Mouse (Mus musculus) embryonic facial prominence, embryonic 10.5 days (tissue): ENCODE measurements at regions not wholly inside any gene's neighbourhood (a gene's known extent, or its start where the extent isn't known, plus 50 kb on each side); places are given as distances from the start of the nearest gene placed in this dataset.

Experiments
- DNase-seq: peaks from one replicate; pipeline ENCODE4 v3.0.0-alpha.2; 2017; ENCODE audit warnings: low spot score
- H3K27ac ChIP-seq: fragments of 300-500 bp; sonication (generic); replicated peaks from 2 replicates; pipeline ENCODE4 v1.5.1; 2016; ENCODE audit warnings: mild to moderate bottlenecking
- H3K27me3 ChIP-seq: fragments of 300-500 bp; sonication (generic); replicated peaks from 2 replicates; pipeline ENCODE4 v1.6.1; 2016; ENCODE audit warnings: low read depth, mild to moderate bottlenecking; ENCODE audit not compliant: poor library complexity, severe bottlenecking
- H3K36me3 ChIP-seq: fragments of 300-500 bp; sonication (generic); replicated peaks from 2 replicates; pipeline ENCODE4 v1.6.1; 2016; ENCODE audit warnings: mild to moderate bottlenecking, moderate library complexity
- H3K4me1 ChIP-seq: fragments of 300-500 bp; sonication (generic); 2 replicates; pipeline ENCODE4 v1.6.1; 2016
- H3K4me3 ChIP-seq: fragments of 300-500 bp; sonication (generic); 2 replicates; pipeline ENCODE4 v1.5.1; 2016; ENCODE audit warnings: mild to moderate bottlenecking, moderate library complexity
- H3K9me3 ChIP-seq: fragments of 300-500 bp; sonication (generic); 2 replicates; pipeline ENCODE4 v1.6.1; 2016; ENCODE audit warnings: mild to moderate bottlenecking
- WGBS: fragments of 180-500 bp; shearing (Covaris S2); methylation state at CpG from one replicate; pipeline ENCODE4 v1.1.7; 2016; 5-methylcytosine and 5-hydroxymethylcytosine counted together

DNA sequence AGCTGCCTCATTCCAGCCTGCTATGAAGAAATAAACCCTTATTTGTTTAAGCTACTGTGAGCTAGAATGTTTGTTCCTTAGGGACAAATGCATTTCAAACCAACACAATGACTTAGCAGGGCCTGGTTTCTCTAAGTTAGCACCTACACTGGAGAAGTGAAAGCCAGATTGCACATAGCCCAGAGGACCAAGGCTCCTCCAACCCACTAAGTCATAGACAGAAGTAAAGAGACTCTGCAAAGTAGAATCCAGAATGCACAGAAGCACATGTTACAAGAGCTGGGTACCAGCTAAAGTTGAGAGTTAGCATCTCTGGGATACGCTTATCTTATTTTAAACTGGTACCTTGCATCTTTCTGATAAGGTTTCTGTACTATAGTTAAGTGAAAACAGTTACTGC, 443.4 kb upstream of the Jarid2 start:
- WGBS = 81% methylated on average over 1 of the region's 1 CpGs
- no peak overlapping the region for H3K27ac ChIP-seq
- no peaks in the 10 kb centered on the region for H3K4me1 ChIP-seq
- H3K4me3 ChIP-seq = no peak overlapping the region
- DNase-seq = no peak
- peaks cover 6% of the 10 kb centered on the region; the same call in 1 of the 2 replicates for H3K27me3 ChIP-seq
- H3K36me3 ChIP-seq = no peaks in the 10 kb centered on the region
- H3K9me3 ChIP-seq = peaks cover 8% of the 10 kb centered on the region

- no peak overlapping the region for H3K27ac ChIP-seq
- H3K4me3 ChIP-seq = no peak overlapping the region
- no peaks in the 10 kb centered on the region for H3K27me3 ChIP-seq
- WGBS = 98% methylated on average over 2 of the region's 2 CpGs
- H3K9me3 ChIP-seq = peaks cover 14% of the 10 kb centered on the region
- peaks cover 3% of the 10 kb centered on the region; the same call in 1 of the 2 replicates for H3K4me1 ChIP-seq
- H3K36me3 ChIP-seq = no peaks in the 10 kb centered on the region
- DNase-seq = no peak
Measured at GRCm38 (mm10) chr13:44290199-44290598, 439.1 kb upstream of the Jarid2 start.

- Histone ChIP-seq H3K27ac (no peak overlapping the region), H3K36me3 (no peaks in the 10 kb centered on the region), H3K27me3 (no peaks in the 10 kb centered on the region), H3K4me1 (peaks cover 13% of the 10 kb centered on the region; the same call in 1 of the 2 replicates), H3K9me3 (peaks cover 14% of the 10 kb centered on the region), H3K4me3 (no peak overlapping the region)
- WGBS = 83% methylated on average over 6 of the region's 6 CpGs
- DNase-seq = no peak
Measured at GRCm38 (mm10) chr13:44292476-44293056, 436.7 kb upstream of the Jarid2 start.

GRCm38 (mm10) chr13:44293736-44294416, 435.4 kb upstream of the Jarid2 start:
- no peak overlapping the region for H3K4me3 ChIP-seq
- H3K36me3 ChIP-seq = no peaks in the 10 kb centered on the region
- no peak for DNase-seq
- H3K4me1 ChIP-seq = peaks cover 13% of the 10 kb centered on the region; the same call in 1 of the 2 replicates
- no peak overlapping the region for H3K27ac ChIP-seq
- H3K27me3 ChIP-seq = no peaks in the 10 kb centered on the region
- peaks cover 14% of the 10 kb centered on the region for H3K9me3 ChIP-seq
- WGBS = 91% methylated on average over 15 of the region's 15 CpGs

GRCm38 (mm10) chr13:44295621-44296020, 433.7 kb upstream of the Jarid2 start:
- peak overlapping the region; percentile 5; the same call in 1 of the 2 replicates for H3K27ac ChIP-seq

GRCm38 (mm10) chr13:44300611-44301010, 428.7 kb upstream of the Jarid2 start:
- Histone ChIP-seq H3K9me3 (no peaks in the 10 kb centered on the region), H3K4me1 (peaks cover 6% of the 10 kb centered on the region; the same call in 1 of the 2 replicates), H3K27ac (no peak overlapping the region), H3K36me3 (no peaks in the 10 kb centered on the region), H3K27me3 (no peaks in the 10 kb centered on the region), H3K4me3 (no peak overlapping the region)
- 88% methylated on average over 10 of the region's 10 CpGs for WGBS
- no peak for DNase-seq

More at GRCm38 (mm10) chr13:44295621-44296020, 433.7 kb upstream of the Jarid2 start:
- Histone ChIP-seq H3K36me3 (no peaks in the 10 kb centered on the region), H3K27me3 (no peaks in the 10 kb centered on the region), H3K9me3 (peaks cover 8% of the 10 kb centered on the region), H3K4me1 (peaks cover 13% of the 10 kb centered on the region; the same call in 1 of the 2 replicates), H3K4me3 (no peak overlapping the region)
- 73% methylated on average over 10 of the region's 10 CpGs for WGBS
- DNase-seq = peak; percentile 37

GRCm38 (mm10) chr13:44301215-44301614, 428.1 kb upstream of the Jarid2 start:
- no peak for DNase-seq
- Histone ChIP-seq H3K4me3 (no peak overlapping the region), H3K27me3 (no peaks in the 10 kb centered on the region), H3K27ac (no peak overlapping the region), H3K9me3 (no peaks in the 10 kb centered on the region), H3K36me3 (no peaks in the 10 kb centered on the region), H3K4me1 (0 out of 2 replicates have a peak, but pooled peaks cover under 1% of the 10 kb centered on the region)
- WGBS = 90% methylated on average over 7 of the region's 7 CpGs

DNA sequence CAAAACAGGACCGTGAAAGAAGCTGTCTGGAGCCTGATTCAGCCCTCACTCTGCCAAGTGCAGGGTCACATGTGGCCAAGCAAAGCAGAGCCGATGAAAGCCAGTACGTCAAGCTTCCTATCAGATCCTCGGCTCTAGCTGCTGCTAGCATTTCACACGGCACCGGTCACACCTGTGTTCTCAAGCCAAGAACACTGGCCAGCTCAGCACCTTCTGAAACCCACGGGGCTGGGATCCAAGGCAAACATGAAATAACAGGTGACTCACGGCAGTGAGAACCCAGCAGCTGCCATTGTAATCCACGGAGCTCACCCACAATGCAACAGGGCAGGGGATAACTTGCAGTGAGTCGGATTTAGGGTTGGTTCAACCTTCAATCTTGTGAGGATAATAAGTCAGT, 427.3 kb upstream of the Jarid2 start:
- DNase-seq = no peak
- Histone ChIP-seq H3K27me3 (0 out of 2 replicates have a peak, but pooled peaks cover under 1% of the 10 kb centered on the region), H3K9me3 (no peaks in the 10 kb centered on the region), H3K4me1 (no peaks in the 10 kb centered on the region), H3K36me3 (no peaks in the 10 kb centered on the region), H3K27ac (no peak overlapping the region), H3K4me3 (no peak overlapping the region)
- 82% methylated on average over 10 of the region's 10 CpGs for WGBS

DNA sequence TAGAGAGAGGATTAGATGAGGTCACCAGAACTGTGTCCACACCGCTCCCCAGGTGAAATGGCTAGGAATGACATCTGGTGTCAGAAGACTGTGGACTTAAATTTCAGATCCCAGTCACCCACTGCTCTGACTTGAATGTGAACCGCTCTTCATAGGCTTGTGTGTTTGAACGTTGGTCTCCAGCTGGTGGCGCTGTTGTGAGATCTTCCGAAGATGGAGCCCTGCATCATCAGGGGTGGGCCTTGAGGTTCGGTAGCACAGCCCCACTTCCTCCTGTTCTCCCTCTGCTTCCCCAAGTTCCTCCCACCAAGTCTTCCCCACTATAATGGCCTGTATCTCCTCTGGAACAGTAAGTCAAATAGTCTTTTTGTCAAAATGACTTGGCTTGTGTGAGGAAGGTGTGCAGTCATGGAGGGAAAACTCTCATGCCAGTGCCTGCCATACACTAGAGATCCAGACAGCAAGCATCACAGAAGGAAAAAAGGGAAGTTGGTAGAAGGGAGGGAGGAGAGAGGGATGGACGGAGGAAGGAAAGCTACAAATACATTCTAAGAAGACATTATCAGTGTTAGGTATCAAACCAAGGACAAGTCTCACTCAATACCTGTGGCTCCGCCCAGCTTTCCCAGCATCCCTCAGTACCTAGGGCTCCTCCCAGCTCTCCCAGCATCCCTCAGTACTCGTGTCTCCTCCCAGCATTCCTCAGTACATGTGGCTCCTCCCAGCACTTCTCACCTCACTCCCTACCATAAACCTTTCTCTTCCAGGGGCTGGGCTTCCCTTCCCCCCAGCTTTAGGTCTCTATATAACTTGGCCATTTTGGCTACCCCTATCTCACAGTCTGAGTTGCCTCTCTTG, 423.9 kb upstream of the Jarid2 start:
- Histone ChIP-seq H3K9me3 (no peaks in the 10 kb centered on the region), H3K4me1 (no peaks in the 10 kb centered on the region), H3K36me3 (no peaks in the 10 kb centered on the region), H3K4me3 (no peak overlapping the region), H3K27me3 (0 out of 2 replicates have a peak, but pooled peaks cover 3% of the 10 kb centered on the region), H3K27ac (no peak overlapping the region)
- DNase-seq = no peak
- WGBS = 77% methylated on average over 9 of the region's 9 CpGs

DNA sequence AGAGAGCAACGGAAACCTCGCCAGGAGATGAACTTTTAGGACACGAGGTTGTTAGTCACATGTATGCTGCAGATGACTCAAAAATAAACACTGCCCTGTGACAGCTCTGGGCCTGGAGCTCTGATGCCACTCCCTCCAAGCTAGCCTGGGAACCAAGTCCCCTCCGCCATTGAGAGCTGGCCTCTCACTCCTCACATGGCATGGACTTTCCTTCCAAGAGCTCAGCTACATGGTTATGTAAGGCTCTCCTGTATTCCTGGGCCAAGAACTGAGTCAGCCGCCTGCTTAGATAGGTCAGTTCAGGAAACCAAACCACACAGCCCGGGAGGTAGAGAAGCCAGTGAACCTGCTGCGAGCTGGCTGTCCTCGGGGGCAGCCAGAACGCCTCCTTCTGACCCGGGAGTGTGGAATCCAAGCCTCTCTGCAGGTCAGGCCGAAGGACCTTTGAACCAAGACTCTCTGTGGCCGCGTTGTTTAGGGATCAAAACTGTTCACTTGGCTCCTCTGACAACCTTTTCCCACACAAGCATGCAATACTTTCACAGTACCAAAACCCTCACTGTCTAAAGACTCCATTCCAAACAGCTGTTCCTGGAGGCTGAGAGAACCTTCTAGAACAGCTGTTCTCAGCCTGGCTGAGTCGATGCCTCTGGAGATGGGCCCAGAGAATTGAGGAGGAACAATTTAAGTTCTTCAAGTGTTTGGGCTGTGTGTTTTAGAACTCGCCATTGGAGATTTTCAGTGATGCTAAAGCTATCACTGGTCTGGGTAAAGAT, 422.8 kb upstream of the Jarid2 start:
- DNase-seq = no peak
- WGBS = 82% methylated on average over 15 of the region's 15 CpGs
- no peaks in the 10 kb centered on the region for H3K36me3 ChIP-seq
- H3K27me3 ChIP-seq = 0 out of 2 replicates have a peak, but pooled peaks cover 3% of the 10 kb centered on the region
- H3K4me1 ChIP-seq = no peaks in the 10 kb centered on the region
- H3K9me3 ChIP-seq = no peaks in the 10 kb centered on the region
- H3K4me3 ChIP-seq = no peak overlapping the region
- H3K27ac ChIP-seq = no peak overlapping the region

GRCm38 (mm10) chr13:44308227-44308626, 421.0 kb upstream of the Jarid2 start:
- H3K4me1 ChIP-seq = no peaks in the 10 kb centered on the region
- no peaks in the 10 kb centered on the region for H3K36me3 ChIP-seq
- no peak overlapping the region for H3K4me3 ChIP-seq
- H3K9me3 ChIP-seq = no peaks in the 10 kb centered on the region
- DNase-seq = no peak
- WGBS = 55% methylated on average over 13 of the region's 13 CpGs
- H3K27ac ChIP-seq = no peak overlapping the region
- 0 out of 2 replicates have a peak, but pooled peaks cover 3% of the 10 kb centered on the region for H3K27me3 ChIP-seq

DNA sequence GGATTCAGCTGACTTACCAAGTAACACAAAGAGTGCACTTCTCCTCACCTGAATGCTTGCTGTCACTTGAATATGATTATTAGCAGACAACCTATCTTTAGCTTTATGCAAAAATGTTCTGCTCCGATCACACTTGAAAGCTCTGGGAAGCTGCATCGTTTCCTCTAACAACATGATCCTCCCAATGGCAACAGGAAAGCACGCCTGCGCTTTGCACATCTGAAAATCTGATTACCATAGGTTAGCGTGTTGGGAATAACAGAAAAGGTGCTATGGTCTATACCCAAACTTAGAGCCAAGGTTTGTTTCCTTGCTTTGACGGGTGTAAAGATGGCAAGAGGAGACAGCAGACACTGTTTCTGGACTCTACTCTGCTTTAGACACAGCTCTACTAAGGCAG, 417.0 kb upstream of the Jarid2 start:
- DNase-seq = no peak
- WGBS = 92% methylated on average over 6 of the region's 6 CpGs
- Histone ChIP-seq H3K27me3 (no peaks in the 10 kb centered on the region), H3K4me3 (no peak overlapping the region), H3K27ac (no peak overlapping the region), H3K9me3 (peaks cover 4% of the 10 kb centered on the region; the same call in 1 of the 2 replicates), H3K36me3 (no peaks in the 10 kb centered on the region), H3K4me1 (peaks cover 6% of the 10 kb centered on the region)
